Comparison of ENCODE assay signal across 36 mouse cellular contexts in the genomic region with DNA sequence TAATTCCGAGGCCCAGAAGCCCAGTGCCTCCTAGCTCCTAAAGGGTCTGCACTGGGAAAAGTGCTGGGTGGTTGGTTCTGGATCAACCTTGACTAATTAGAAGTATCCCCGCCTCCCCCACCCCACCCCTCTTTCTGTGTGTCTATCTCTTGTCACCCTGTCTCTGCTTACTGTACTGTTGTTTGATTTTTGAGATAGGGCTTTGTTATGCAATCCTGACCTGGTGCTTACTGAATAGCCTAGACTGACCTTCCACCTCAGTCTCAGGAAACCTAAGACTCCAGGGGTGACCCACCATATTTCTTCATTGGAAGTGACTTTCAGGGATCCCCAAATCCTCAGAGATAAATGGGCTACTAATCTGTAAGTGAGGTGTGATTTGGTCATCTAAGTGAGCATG. TPM values are rescaled to one million over a fixed set of nuclear protein-coding genes. Genes with fewer than 3 reads are reported as not detected.
"Had no signal": no experiment of that assay in that cellular context is flagged by ENCODE, and none has a peak within 500 bp of the region (broad histone marks: within the 10 kb centered on the region; RNA-seq: fewer than 3 reads in every experiment).

No protein-coding gene starts in this region.

- H3K27ac ChIP-seq: gastrocnemius, adult 2 months; heart, embryonic 10.5 days; hindbrain, embryonic 10.5 days; hindbrain, embryonic 12.5 days; hindbrain, embryonic 14.5 days; intestine, embryonic 15.5 days; layer of hippocampus, adult 2 months; left cerebral cortex, adult 2 months; limb, embryonic 10.5 days; limb, embryonic 12.5 days; liver, embryonic 14.5 days had no signal

- DNase-seq: gastrocnemius, adult 2 months; gastrocnemius, postnatal 10 days; gastrocnemius, postnatal 25 days; heart, adult 18-20 months; heart, postnatal 10 days; heart, postnatal 4 days; kidney, adult 18-20 months; kidney, adult 8-10 months; kidney, postnatal 10 days; kidney, postnatal 25 days; kidney, postnatal 4 days had no signal

- H3K27me3 ChIP-seq: heart, embryonic 12.5 days; hindbrain, embryonic 12.5 days had no signal

- H3K4me3 ChIP-seq: gastrocnemius, adult 2 months; heart, embryonic 10.5 days; heart, embryonic 12.5 days; hindbrain, embryonic 10.5 days; hindbrain, embryonic 12.5 days; intestine, embryonic 15.5 days; layer of hippocampus, adult 2 months; left cerebral cortex, adult 2 months; limb, embryonic 10.5 days; limb, embryonic 12.5 days had no signal

- H3K9ac ChIP-seq: heart, embryonic 12.5 days; hindbrain, embryonic 12.5 days; hindbrain, embryonic 14.5 days; intestine, embryonic 15.5 days; limb, embryonic 12.5 days; liver, embryonic 14.5 days had no signal

- H3K4me2 ChIP-seq: heart, embryonic 12.5 days; hindbrain, embryonic 12.5 days; hindbrain, embryonic 14.5 days; intestine, embryonic 15.5 days; limb, embryonic 12.5 days had no signal

- H3K4me1 ChIP-seq: heart, embryonic 10.5 days; heart, embryonic 12.5 days; hindbrain, embryonic 10.5 days; hindbrain, embryonic 12.5 days; intestine, embryonic 15.5 days had no signal

- H3K9me3 ChIP-seq: heart, embryonic 10.5 days; heart, embryonic 12.5 days; hindbrain, embryonic 10.5 days; hindbrain, embryonic 12.5 days; intestine, embryonic 15.5 days; limb, embryonic 10.5 days; limb, embryonic 12.5 days had no signal

- ATAC-seq: hindbrain, embryonic 16.5 days; inflammation-experienced regulatory T-cells, adult 6 months; intestine, embryonic 15.5 days; intestine, postnatal 0 days had no signal

- H3K36me3 ChIP-seq: heart, embryonic 10.5 days; heart, embryonic 12.5 days; hindbrain, embryonic 10.5 days; hindbrain, embryonic 12.5 days; intestine, embryonic 15.5 days; limb, embryonic 10.5 days; limb, embryonic 12.5 days had no signal

RNA-seq across cellular contexts. Expression of gene Asb9, which starts 3.9 kb away (rescaled TPM):
- total RNA-seq: gastrocnemius, adult 2 months; gastrocnemius, postnatal 10 days; gastrocnemius, postnatal 25 days; gastrocnemius, postnatal 4 days; granulocyte monocyte progenitor cell, adult 5-6 weeks; heart, adult 18-20 months; heart, adult 8-10 months; heart, postnatal 10 days; heart, postnatal 25 days; heart, postnatal 4 days; layer of hippocampus, adult 2 months; layer of hippocampus, postnatal 10 days; layer of hippocampus, postnatal 25 days; left cerebral cortex, adult 2 months; left cerebral cortex, postnatal 14 days; left cerebral cortex, postnatal 36 days had no signal
- polyA plus RNA-seq: frontal cortex, adult 2 months; heart, embryonic 12.5 days; heart, embryonic 14.5 days; heart, embryonic 16.5 days; hindbrain, embryonic 14.5 days; hindbrain, embryonic 16.5 days; inflammation-experienced regulatory T-cells, adult 6 months; intestine, embryonic 15.5 days; intestine, postnatal 0 days; liver, embryonic 14.5 days had no signal
